Comparison of ENCODE assay signal across 11 mouse cellular contexts in genomic region chr16:76416060-76416438, GRCm38 (mm10).
"Had no signal": no experiment of that assay in that cellular context is flagged by ENCODE, and none has a peak within 500 bp of the region (broad histone marks: within the 10 kb centered on the region; RNA-seq: fewer than 3 reads in every experiment).

No protein-coding gene starts in this region.

- DNase-seq: kidney, adult 18-20 months; kidney, adult 9 months; kidney, postnatal 36 days; layer of hippocampus, postnatal 36 days; liver, embryonic 13.5 days; lung, adult 2 months; right cerebral cortex, adult 18-20 months; right cerebral cortex, postnatal 14 days; right cerebral cortex, postnatal 4 days; thymus, postnatal 25 days had no signal

- ATAC-seq: midbrain, embryonic 15.5 days had no signal
